Comparison of ENCODE assay signal across 15 mouse cellular contexts in genomic region chr13:100865744-100866143, GRCm38 (mm10). TPM values are rescaled to one million over a fixed set of nuclear protein-coding genes. Genes with fewer than 3 reads are reported as not detected.
DNase-seq lines count a peak whose midpoint lies in the region; ATAC-seq and TF ChIP-seq lines count a peak whose summit lies in the region.
"Had no signal": no experiment of that assay in that cellular context is flagged by ENCODE, and none has a peak within 500 bp of the region (broad histone marks: within the 10 kb centered on the region; RNA-seq: fewer than 3 reads in every experiment).

No protein-coding gene starts in this region.

- no peaks in the 10 kb centered on the region for H3K27me3 ChIP-seq in MEL (ENCODE audit: control insufficient read depth in 1 of 2, insufficient read depth in 2 of 2, low read length in 2 of 2)
- H3K27me3 ChIP-seq in midbrain, embryonic 16.5 days (ENCODE audit: control insufficient read depth, insufficient read depth, low read depth, low read length), result no peaks in the 10 kb centered on the region
- H3K27me3 ChIP-seq in forebrain, embryonic 13.5 days, result no peaks in the 10 kb centered on the region
- H3K27me3 ChIP-seq: hindbrain, embryonic 13.5 days; neural tube, embryonic 13.5 days had no signal

- no peak overlapping the region for H3K4me3 ChIP-seq in MEL (ENCODE audit: control insufficient read depth in 1 of 2, insufficient read depth in 1 of 2, low read depth in 2 of 2, low read length in 2 of 2)
- no peak overlapping the region for H3K4me3 ChIP-seq in midbrain, embryonic 16.5 days (ENCODE audit: low read depth, low read length)
- no peak overlapping the region for H3K4me3 ChIP-seq in forebrain, embryonic 13.5 days
- H3K4me3 ChIP-seq: hindbrain, embryonic 13.5 days; limb, embryonic 10.5 days; neural tube, embryonic 13.5 days had no signal

- no peaks in the 10 kb centered on the region for H3K9me3 ChIP-seq in MEL (replicated peaks; ENCODE audit: insufficient read depth, low read length)
- no peaks in the 10 kb centered on the region for H3K9me3 ChIP-seq in midbrain, embryonic 16.5 days (replicated peaks; ENCODE audit: control insufficient read depth, low read length, poor library complexity, severe bottlenecking)
- H3K9me3 ChIP-seq in forebrain, embryonic 13.5 days (replicated peaks), result no peaks in the 10 kb centered on the region
- H3K9me3 ChIP-seq: hindbrain, embryonic 13.5 days; limb, embryonic 10.5 days; neural tube, embryonic 13.5 days had no signal

- no peak for TF ChIP-seq CTCF in MEL (IDR thresholded peaks at IDR 0.05 in 2 of 3, conservative IDR thresholded peaks at IDR 0.05 in 1 of 3; ENCODE audit: control insufficient read depth in 1 of 3, insufficient read depth in 1 of 3, low read depth in 2 of 3, low read length in 3 of 3, poor library complexity in 1 of 3, severe bottlenecking in 1 of 3)

- no peak overlapping the region for H3K9ac ChIP-seq in MEL (ENCODE audit: control insufficient read depth, low read depth, low read length, poor library complexity, severe bottlenecking)
- no peak overlapping the region for H3K9ac ChIP-seq in midbrain, embryonic 16.5 days (ENCODE audit: low read depth, low read length)
- no peak overlapping the region for H3K9ac ChIP-seq in forebrain, embryonic 13.5 days
- H3K9ac ChIP-seq: hindbrain, embryonic 13.5 days; neural tube, embryonic 13.5 days had no signal

- peak; percentile 18 for DNase-seq in heart, adult 11 months
- DNase-seq in heart, postnatal 14 days, result no peak
- DNase-seq in MEL (ENCODE audit: low read depth, low spot score) (peak; percentile 61), liver (peak; percentile 62)
- no peak for DNase-seq in kidney, adult 8-10 months
- DNase-seq: cerebellum, adult 9-10 months; embryo, embryonic 11 days; kidney, adult 11 months had no signal

- TF ChIP-seq POLR2A in MEL (IDR thresholded peaks at IDR 0.05; ENCODE audit: control insufficient read depth in 1 of 2, insufficient read depth in 1 of 2, low read depth in 1 of 2, low read length in 2 of 2, poor library complexity in 1 of 2), result no peak

- no peaks in the 10 kb centered on the region for H3K79me2 ChIP-seq in MEL (ENCODE audit: control insufficient read depth, insufficient read depth, low read length, poor library complexity)

- intact Hi-C loops in heart, postnatal 14 days (cut with DNase I), result no loop called here

- H3K4me2 ChIP-seq in midbrain, embryonic 16.5 days (ENCODE audit: low read length), result no peak overlapping the region
- H3K4me2 ChIP-seq in forebrain, embryonic 13.5 days, result no peak overlapping the region
- H3K4me2 ChIP-seq: hindbrain, embryonic 13.5 days; neural tube, embryonic 13.5 days had no signal

- peaks cover 0 to 43% of the 10 kb centered on the region in 2 experiments; a peak in 2 of 4 replicates for H3K36me3 ChIP-seq in MEL (ENCODE audit: control insufficient read depth in 1 of 2, insufficient read depth in 2 of 2, low read length in 2 of 2)
- no peaks in the 10 kb centered on the region for H3K36me3 ChIP-seq in midbrain, embryonic 16.5 days (ENCODE audit: control insufficient read depth, insufficient read depth, low read length)
- no peaks in the 10 kb centered on the region for H3K36me3 ChIP-seq in forebrain, embryonic 13.5 days (ENCODE audit: poor library complexity, severe bottlenecking)
- H3K36me3 ChIP-seq: hindbrain, embryonic 13.5 days; limb, embryonic 10.5 days; neural tube, embryonic 13.5 days had no signal

- TF ChIP-seq RAD21 in MEL (IDR thresholded peaks at IDR 0.05; ENCODE audit: low read depth, low read length), result no peak

- peak; percentile 61 to 66 for TF ChIP-seq EP300 in MEL (IDR thresholded peaks at IDR 0.05; ENCODE audit: low read depth in 1 of 2, low read length in 2 of 2)

- ATAC-seq in megakaryocyte, adult 5-6 weeks (ENCODE audit: poor library complexity, severe bottlenecking), result peak; percentile 29; the same call in 1 of the 2 replicates
- ATAC-seq in midbrain, embryonic 16.5 days, result no peak
- ATAC-seq in forebrain, embryonic 13.5 days, result no peak
- ATAC-seq: forebrain, embryonic 16.5 days had no signal

- peaks cover 28 to 45% of the 10 kb centered on the region in 2 experiments for H3K4me1 ChIP-seq in MEL (ENCODE audit: control insufficient read depth in 1 of 2, insufficient read depth in 2 of 2, low read length in 2 of 2)
- no peaks in the 10 kb centered on the region for H3K4me1 ChIP-seq in midbrain, embryonic 16.5 days (ENCODE audit: control insufficient read depth, insufficient read depth, low read length)
- H3K4me1 ChIP-seq in forebrain, embryonic 13.5 days, result no peaks in the 10 kb centered on the region
- H3K4me1 ChIP-seq: hindbrain, embryonic 13.5 days; neural tube, embryonic 13.5 days had no signal

- peak overlapping the region; percentile 73 for H3K27ac ChIP-seq in MEL (ENCODE audit: control insufficient read depth, low read depth, low read length)
- no peak overlapping the region for H3K27ac ChIP-seq in midbrain, embryonic 16.5 days (ENCODE audit: low read length)
- no peak overlapping the region for H3K27ac ChIP-seq in forebrain, embryonic 13.5 days
- H3K27ac ChIP-seq: hindbrain, embryonic 13.5 days; limb, embryonic 10.5 days; neural tube, embryonic 13.5 days had no signal

TF ChIP-seq in MEL, 35 proteins besides CTCF, POLR2A, EP300 and RAD21:
- TF ChIP-seq SIN3A (IDR thresholded peaks at IDR 0.05; ENCODE audit: low read length) (0 out of 2 replicates have a peak, but pooled peaks have one; percentile 23), TAL1 (IDR thresholded peaks at IDR 0.05; ENCODE audit: low read length) (0 out of 2 replicates have a peak, but pooled peaks have one; percentile 10), GATA1 (IDR thresholded peaks at IDR 0.05; ENCODE audit: low read depth, low read length) (peak; percentile 91), ETS1 (IDR thresholded peaks at IDR 0.05; ENCODE audit: low read depth, low read length) (peak; percentile 43), TCF12 (IDR thresholded peaks at IDR 0.05; ENCODE audit: low read depth, low read length) (peak; percentile 84), RCOR1 (IDR thresholded peaks at IDR 0.05; ENCODE audit: low read depth, low read length) (peak; percentile 20; the same call in 1 of the 2 replicates), MAFK (IDR thresholded peaks at IDR 0.05; ENCODE audit: borderline replicate concordance, low read depth, low read length) (0 out of 2 replicates have a peak, but pooled peaks have one; percentile 11), BHLHE40 (IDR thresholded peaks at IDR 0.05; ENCODE audit: borderline replicate concordance, low read depth, low read length) (no peak), UBTF (IDR thresholded peaks at IDR 0.05; ENCODE audit: borderline replicate concordance, insufficient read depth, low read depth, low read length) (no peak), ZC3H11A (IDR thresholded peaks at IDR 0.05; ENCODE audit: low read depth, low read length) (no peak)
TF ChIP-seq in MEL: peak in this region for 7.

RNA-seq across cellular contexts. Expression of gene Slc30a5, which starts 32.5 kb away (rescaled TPM):
- 10 to 100 TPM; 23.6 to 24.8 TPM for total RNA-seq in heart, postnatal 14 days (2021)
- 56.2 and 58.3 TPM in 2 replicates for total RNA-seq in MEL (2012; rRNA removed)
- 10 to 100 TPM in 1 of 2 experiments, not detected in 1; 57.4 TPM for polyA plus RNA-seq in MEL (2012; ENCODE audit: insufficient read depth in 1 of 2, insufficient read length in 2 of 2, low read depth in 1 of 2, low replicate concordance in 2 of 2, missing spikeins in 1 of 2)
- 73.0 and 85.6 TPM in 2 replicates for total RNA-seq in megakaryocyte, adult 5-6 weeks (2015)
- 75.7 and 78.5 TPM in 2 replicates for total RNA-seq in megakaryocyte, adult 5-6 weeks (2017)
- polyA plus RNA-seq in midbrain, embryonic 16.5 days (2015; fragmentation: Nextera tagmentation; extraction: Ambion mirVana), result 30.2 and 31.0 TPM in 2 replicates
- 32.3 and 34.0 TPM in 2 replicates for polyA plus RNA-seq in forebrain, embryonic 13.5 days (2015; fragmentation: Nextera tagmentation; extraction: Ambion mirVana)

Comparison
In these comparisons a context has a peak if more than half of its experiments do, and no peak if none do; other contexts are left out.
1. DNase-seq: peak in heart, adult 11 months (single experiment), MEL (single experiment) and liver (single experiment); none in heart, postnatal 14 days (0 of 2) and kidney, adult 8-10 months (0 of 2).